11 mouse cellular contexts compared by ENCODE assay signal in genomic region chr5:119832479-119832796, GRCm38 (mm10). TPM values are rescaled to one million over a fixed set of nuclear protein-coding genes. Genes with fewer than 3 reads are reported as not detected.
A peak's percentile ranks its signal among the peaks of the same experiment; 100 is the strongest.
DNase-seq lines count a peak whose midpoint lies in the region; ATAC-seq and TF ChIP-seq lines count a peak whose summit lies in the region.
"Had no signal": no experiment of that assay in that cellular context is flagged by ENCODE, and none has a peak within 500 bp of the region (broad histone marks: within the 10 kb centered on the region; RNA-seq: fewer than 3 reads in every experiment).

Gene Tbx5, plus strand, starts transcription at chr5:119832668.

- ATAC-seq in kidney, embryonic 14.5 days (ENCODE audit: low FRiP score, low TSS enrichment), result no peak
- no peak for ATAC-seq in intestine, embryonic 15.5 days
- peak; percentile 32 for ATAC-seq in lung, postnatal 0 days

- no peak for TF ChIP-seq EP300 in lung, postnatal 0 days (IDR thresholded peaks at IDR 0.05)

- TF ChIP-seq POLR2A in embryonic fibroblast, embryonic 13.5 days (IDR thresholded peaks at IDR 0.05; ENCODE audit: low read depth, low read length), result no peak

- TF ChIP-seq CTCF in embryonic fibroblast, embryonic 13.5 days (IDR thresholded peaks at IDR 0.05; ENCODE audit: borderline replicate concordance, insufficient read depth, low read length), result no peak
- TF ChIP-seq CTCF in lung, postnatal 0 days (IDR thresholded peaks at IDR 0.05), result no peak; the same call in 1 of the 2 replicates

- H3K27me3 ChIP-seq in kidney, embryonic 14.5 days (ENCODE audit: control insufficient read depth, insufficient read depth, low read length), result peaks cover 94% of the 10 kb centered on the region
- peaks cover 90% of the 10 kb centered on the region for H3K27me3 ChIP-seq in intestine, embryonic 15.5 days (replicated peaks)
- H3K27me3 ChIP-seq in lung, postnatal 0 days (replicated peaks; ENCODE audit: insufficient read depth, low read length), result peaks cover 18% of the 10 kb centered on the region

- H3K36me3 ChIP-seq in kidney, embryonic 14.5 days (ENCODE audit: control insufficient read depth, insufficient read depth, low read length), result no peaks in the 10 kb centered on the region
- H3K36me3 ChIP-seq in intestine, embryonic 15.5 days, result no peaks in the 10 kb centered on the region
- H3K36me3 ChIP-seq in lung, postnatal 0 days (ENCODE audit: insufficient read depth, low read length), result no peaks in the 10 kb centered on the region
- H3K36me3 ChIP-seq: midbrain, embryonic 12.5 days had no signal

- no peaks in the 10 kb centered on the region for H3K4me1 ChIP-seq in kidney, embryonic 14.5 days (ENCODE audit: control insufficient read depth, insufficient read depth, low read length)
- H3K4me1 ChIP-seq in embryonic fibroblast, embryonic 13.5 days (ENCODE audit: control insufficient read depth, insufficient read depth, low read length), result no peaks in the 10 kb centered on the region
- H3K4me1 ChIP-seq in intestine, embryonic 15.5 days (replicated peaks), result no peaks in the 10 kb centered on the region
- no peaks in the 10 kb centered on the region for H3K4me1 ChIP-seq in lung, postnatal 0 days (ENCODE audit: insufficient read depth, low read depth, low read length)

- no peak for DNase-seq in kidney, postnatal 25 days
- DNase-seq in lung, postnatal 0 days (ENCODE audit: low spot score), result peak; percentile 60
- DNase-seq in cerebellum, adult 18-20 months, result no peak
- DNase-seq in spleen, postnatal 10 days (ENCODE audit: low spot score in 2 of 2), result no peak
- DNase-seq in ovary, adult 18-20 months (ENCODE audit: low spot score), result no peak
- DNase-seq: cerebellum, adult 11-12 months; kidney, adult 18-20 months had no signal

- WGBS in kidney, embryonic 14.5 days, result 1% methylated on average over 16 of the region's 16 CpGs
- 1% methylated on average over 16 of the region's 16 CpGs for WGBS in intestine, embryonic 15.5 days
- WGBS in lung, postnatal 0 days, result 5% methylated on average over 16 of the region's 16 CpGs

- 0 out of 2 replicates have a peak within 1 kb of the TSS, but pooled peaks have one; percentile 12 for H3K4me3 ChIP-seq in kidney, embryonic 14.5 days (ENCODE audit: low read length)
- H3K4me3 ChIP-seq in embryonic fibroblast, embryonic 13.5 days (ENCODE audit: insufficient read depth, low read length), result peak within 1 kb of the TSS; percentile 40
- H3K4me3 ChIP-seq in intestine, embryonic 15.5 days (replicated peaks), result peak within 1 kb of the TSS; percentile 14; the same call in 1 of the 2 replicates
- H3K4me3 ChIP-seq in lung, postnatal 0 days (ENCODE audit: low read depth, low read length), result peak within 1 kb of the TSS; percentile 58
- H3K4me3 ChIP-seq: midbrain, embryonic 12.5 days had no signal

- no peak within 1 kb of the TSS for H3K27ac ChIP-seq in kidney, embryonic 14.5 days (ENCODE audit: low read depth, low read length)
- H3K27ac ChIP-seq in embryonic fibroblast, embryonic 13.5 days (ENCODE audit: insufficient read depth, low read length), result peak within 1 kb of the TSS; percentile 32; the same call in 1 of the 2 replicates
- H3K27ac ChIP-seq in intestine, embryonic 15.5 days, result no peak within 1 kb of the TSS
- H3K27ac ChIP-seq in lung, postnatal 0 days (ENCODE audit: low read length), result peak within 1 kb of the TSS; percentile 87
- H3K27ac ChIP-seq: midbrain, embryonic 12.5 days had no signal

- no peaks in the 10 kb centered on the region for H3K9me3 ChIP-seq in kidney, embryonic 14.5 days (ENCODE audit: control insufficient read depth, low read length)
- H3K9me3 ChIP-seq in intestine, embryonic 15.5 days, result no peaks in the 10 kb centered on the region
- no peaks in the 10 kb centered on the region for H3K9me3 ChIP-seq in lung, postnatal 0 days (ENCODE audit: low read length)
- H3K9me3 ChIP-seq: midbrain, embryonic 12.5 days had no signal

- H3K4me2 ChIP-seq in kidney, embryonic 14.5 days (replicated peaks; ENCODE audit: low read depth, low read length), result no peak within 1 kb of the TSS
- peak within 1 kb of the TSS; percentile 50; the same call in 1 of the 2 replicates for H3K4me2 ChIP-seq in intestine, embryonic 15.5 days (replicated peaks)
- peak within 1 kb of the TSS; percentile 67 for H3K4me2 ChIP-seq in lung, postnatal 0 days (replicated peaks; ENCODE audit: low read depth, low read length)
- H3K4me2 ChIP-seq: midbrain, embryonic 12.5 days had no signal

- H3K9ac ChIP-seq in kidney, embryonic 14.5 days (ENCODE audit: low read depth, low read length), result no peak within 1 kb of the TSS
- H3K9ac ChIP-seq in intestine, embryonic 15.5 days, result no peak within 1 kb of the TSS
- H3K9ac ChIP-seq in lung, postnatal 0 days (replicated peaks; ENCODE audit: low read depth), result peak within 1 kb of the TSS; percentile 71
- H3K9ac ChIP-seq: midbrain, embryonic 12.5 days had no signal

RNA-seq across cellular contexts. Expression of gene Tbx5, which starts in this region (rescaled TPM):
- not detected in 2 replicates for polyA plus RNA-seq in kidney, embryonic 14.5 days (2014; fragmentation: Nextera tagmentation; extraction: Ambion mirVana)
- 5.5 and 9.3 TPM in 2 replicates for polyA plus RNA-seq in embryonic fibroblast, embryonic 13.5 days (2011; ENCODE audit: insufficient read length, low read depth, missing spikeins)
- 0.13 TPM in 1 of 2 replicates, not detected in the other for polyA plus RNA-seq in intestine, embryonic 15.5 days (2015; fragmentation: Nextera tagmentation; extraction: Ambion mirVana)
- 25.3 and 26.7 TPM in 2 replicates for polyA plus RNA-seq in lung, postnatal 0 days (2015; fragmentation: Nextera tagmentation; extraction: Ambion mirVana)

Comparison
In these comparisons a context has a peak if more than half of its experiments do, and no peak if none do; other contexts are left out.
1. H3K27ac ChIP-seq: peak in embryonic fibroblast, embryonic 13.5 days (single experiment) and lung, postnatal 0 days (single experiment); none in kidney, embryonic 14.5 days (single experiment) and intestine, embryonic 15.5 days (single experiment).
2. Peak in every context shown above with its lines, with median percentiles within 50 percentile points of each other: H3K4me3 ChIP-seq.